Mouse (Mus musculus): ENCODE data around the gene Sass6. TPM values are rescaled to one million over a fixed set of nuclear protein-coding genes. Genes with fewer than 3 reads are reported as not detected.
"Not testable (repeated sequence)": the region's sequence is repeated elsewhere in the genome, so short reads cannot be mapped to it uniquely, and the experiment has no call there.

The Sass6 gene
- total RNA-seq (2021) = 1 to 10 TPM; 8.2 TPM
- long read RNA-seq, experiment 1, partial matches to known transcripts = 0 of 1 reads
- long read RNA-seq, experiment 1, other reads (novel, unspliced or antisense) = 0 of 1 reads
- long read RNA-seq, experiment 2, partial matches to known transcripts = 0 of 3 reads
- long read RNA-seq, experiment 2, other reads (novel, unspliced or antisense) = 1 of 3 reads

GRCm38 (mm10) chr3:116594728-116595602, at the start of gene Sass6:
Sass6 (plus strand) TSS chr3:116594982.
- DNase-seq (ENCODE audit: low spot score in 2 of 2) = peak; percentile 98 to 99

GRCm38 (mm10) chr3:116547430-116547829, 47.4 kb upstream of the Sass6 start:
- no peak for DNase-seq (ENCODE audit: low spot score in 2 of 2)

GRCm38 (mm10) chr3:116551362-116551761, 43.4 kb upstream of the Sass6 start:
- DNase-seq (ENCODE audit: low spot score in 2 of 2) = no peak

- DNase-seq (ENCODE audit: low spot score in 2 of 2) = not testable (repeated sequence)
Measured at GRCm38 (mm10) chr3:116561315-116561714, 33.5 kb upstream of the Sass6 start.

GRCm38 (mm10) chr3:116562408-116563094, 32.2 kb upstream of the Sass6 start, which contains the start of gene Lrrc39:
Lrrc39 (plus strand) TSS chr3:116562973.
- DNase-seq (ENCODE audit: low spot score in 2 of 2) = no peak

- DNase-seq (ENCODE audit: low spot score in 2 of 2) = no peak
Measured at GRCm38 (mm10) chr3:116563095-116563492, 31.7 kb upstream of the Sass6 start.

- DNase-seq (ENCODE audit: low spot score in 2 of 2) = no peak
Measured at GRCm38 (mm10) chr3:116570628-116571027, 24.2 kb upstream of the Sass6 start.

GRCm38 (mm10) chr3:116577286-116577685, 17.5 kb upstream of the Sass6 start:
- DNase-seq (ENCODE audit: low spot score in 2 of 2) = no peak

- DNase-seq (ENCODE audit: low spot score in 2 of 2) = no peak
Measured at GRCm38 (mm10) chr3:116582201-116582600, 12.6 kb upstream of the Sass6 start.

GRCm38 (mm10) chr3:116594076-116594727, 580 bp upstream of the Sass6 start:
- DNase-seq (ENCODE audit: low spot score in 2 of 2) = no peak

GRCm38 (mm10) chr3:116595603-116595991, 815 bp downstream of the Sass6 start:
- DNase-seq (ENCODE audit: low spot score in 2 of 2) = no peak

- no peak for DNase-seq (ENCODE audit: low spot score in 2 of 2)
Measured at GRCm38 (mm10) chr3:116599705-116600104, 4.9 kb downstream of the Sass6 start.

GRCm38 (mm10) chr3:116601005-116601404, 6.2 kb downstream of the Sass6 start:
- no peak for DNase-seq (ENCODE audit: low spot score in 2 of 2)

GRCm38 (mm10) chr3:116601781-116602180, 7.0 kb downstream of the Sass6 start:
- no peak for DNase-seq (ENCODE audit: low spot score in 2 of 2)

GRCm38 (mm10) chr3:116604570-116604969, 9.8 kb downstream of the Sass6 start:
- DNase-seq (ENCODE audit: low spot score in 2 of 2) = no peak

GRCm38 (mm10) chr3:116614295-116614892, 19.6 kb downstream of the Sass6 start, which contains the start of gene Trmt13:
Trmt13 (minus strand) TSS chr3:116614587.
- peak in 1 of 2 experiments; percentile 16 for DNase-seq (ENCODE audit: low spot score in 2 of 2)

GRCm38 (mm10) chr3:116615318-116616068, 20.7 kb downstream of the Sass6 start:
- DNase-seq (ENCODE audit: low spot score in 2 of 2) = no peak

GRCm38 (mm10) chr3:116618855-116619254, 24.1 kb downstream of the Sass6 start:
- no peak for DNase-seq (ENCODE audit: low spot score in 2 of 2)

GRCm38 (mm10) chr3:116620636-116621370, 26.0 kb downstream of the Sass6 start:
- DNase-seq (ENCODE audit: low spot score in 2 of 2) = no peak

Data from layer of hippocampus, postnatal 14 days (tissue).